8 mouse cellular contexts compared by ENCODE assay signal in genomic region chr4:136053247-136053596, GRCm38 (mm10). TPM values are rescaled to one million over a fixed set of nuclear protein-coding genes. Genes with fewer than 3 reads are reported as not detected.
DNase-seq lines count a peak whose midpoint lies in the region; ATAC-seq lines count a peak whose summit lies in the region.

Rpl11 (minus strand) TSS chr4:136053428.

- DNase-seq in R1 (ENCODE audit: low read depth, low spot score) = peak; percentile 98
- peak; percentile 92 to 94 for DNase-seq in cerebellum, postnatal 25 days
- peak; percentile 92 to 94 for DNase-seq in frontal cortex, postnatal 36 days (ENCODE audit: low spot score in 2 of 2)
- peak; percentile 88 for DNase-seq in left cerebral cortex, adult 11 months (ENCODE audit: low spot score)
- peak; percentile 94 for DNase-seq in lung, postnatal 4 days
- peak; percentile 91 for DNase-seq in retina, postnatal 7 days (ENCODE audit: low read depth, low spot score)
- DNase-seq in urinary bladder, adult 2 months (ENCODE audit: low spot score) = peak; percentile 78

- WGBS in hindbrain, embryonic 15.5 days = 0% methylated on average over 21 of the region's 21 CpGs

- H3K36me3 ChIP-seq in hindbrain, embryonic 15.5 days = peaks cover 31% of the 10 kb centered on the region

- peak within 1 kb of the TSS; percentile 90 for H3K4me3 ChIP-seq in hindbrain, embryonic 15.5 days

- H3K27me3 ChIP-seq in hindbrain, embryonic 15.5 days = no peaks in the 10 kb centered on the region

- peak within 1 kb of the TSS; percentile 90 for H3K27ac ChIP-seq in hindbrain, embryonic 15.5 days (replicated peaks)

- H3K4me1 ChIP-seq in hindbrain, embryonic 15.5 days (replicated peaks) = peaks cover 20% of the 10 kb centered on the region

- peak within 1 kb of the TSS; percentile 97 for H3K9ac ChIP-seq in hindbrain, embryonic 15.5 days

- ATAC-seq in hindbrain, embryonic 15.5 days (ENCODE audit: low FRiP score, low read depth) = peak; percentile 97

- no peaks in the 10 kb centered on the region for H3K9me3 ChIP-seq in hindbrain, embryonic 15.5 days

- peak within 1 kb of the TSS; percentile 88 for H3K4me2 ChIP-seq in hindbrain, embryonic 15.5 days

RNA-seq across cellular contexts. Expression of gene Rpl11, which starts in this region (rescaled TPM):
- polyA plus RNA-seq in hindbrain, embryonic 15.5 days (2015; fragmentation: Nextera tagmentation; extraction: Ambion mirVana) = 257 and 270 TPM in 2 replicates
- polyA plus RNA-seq in urinary bladder, adult 2 months (2012; rRNA removed) = 979 and 1,127 TPM in 2 replicates

Comparison
In these comparisons a context has a peak if more than half of its experiments do, and no peak if none do; other contexts are left out.
1. Peak in every context shown above with its lines: DNase-seq, ATAC-seq, H3K4me3 ChIP-seq and H3K27ac ChIP-seq.